Mouse (Mus musculus): Measurements from ENCODE around the gene Awat1. TPM values are rescaled to one million over a fixed set of nuclear protein-coding genes. Genes with fewer than 3 reads are reported as not detected.

The Awat1 gene
- polyA plus RNA-seq (2014; fragmentation: Nextera tagmentation; extraction: Ambion mirVana) = not detected in 2 replicates

GRCm38 (mm10) chrX:100571951-100572350 is at the start of gene Awat1:
Gene Awat1, plus strand, starts transcription at chrX:100572251.
- WGBS = 60% methylated on average over 1 of the region's 1 CpGs
- H3K9ac ChIP-seq (replicated peaks; ENCODE audit: low read depth, low read length) = no peak within 1 kb of the TSS
- no peak for ATAC-seq (ENCODE audit: low read depth)
- H3K4me2 ChIP-seq (ENCODE audit: low read depth, low read length) = no peak within 1 kb of the TSS
- H3K36me3 ChIP-seq (ENCODE audit: control insufficient read depth, insufficient read depth, low read length) = no peaks in the 10 kb centered on the region
- H3K4me3 ChIP-seq (ENCODE audit: low read depth, low read length) = no peak within 1 kb of the TSS
- no peaks in the 10 kb centered on the region for H3K27me3 ChIP-seq (ENCODE audit: control insufficient read depth, insufficient read depth, low read length)
- no peaks in the 10 kb centered on the region for H3K9me3 ChIP-seq (ENCODE audit: control insufficient read depth, low read length)
- no peaks in the 10 kb centered on the region for H3K4me1 ChIP-seq (ENCODE audit: control insufficient read depth, insufficient read depth, low read length)
- H3K27ac ChIP-seq (ENCODE audit: low read depth, low read length) = no peak within 1 kb of the TSS

GRCm38 (mm10) chrX:100524471-100524870 is 47.6 kb upstream of the Awat1 start, which contains the start of gene Dgat2l6:
Gene Dgat2l6, plus strand, starts transcription at chrX:100524838.
- Histone ChIP-seq H3K36me3 (ENCODE audit: control insufficient read depth, insufficient read depth, low read length) (no peaks in the 10 kb centered on the region), H3K4me1 (ENCODE audit: control insufficient read depth, insufficient read depth, low read length) (no peaks in the 10 kb centered on the region), H3K9me3 (ENCODE audit: control insufficient read depth, low read length) (no peaks in the 10 kb centered on the region), H3K27me3 (ENCODE audit: control insufficient read depth, insufficient read depth, low read length) (no peaks in the 10 kb centered on the region), H3K4me3 (ENCODE audit: low read depth, low read length) (no peak within 1 kb of the TSS), H3K9ac (replicated peaks; ENCODE audit: low read depth, low read length) (no peak within 1 kb of the TSS), H3K27ac (ENCODE audit: low read depth, low read length) (no peak within 1 kb of the TSS), H3K4me2 (ENCODE audit: low read depth, low read length) (no peak within 1 kb of the TSS)
- ATAC-seq (ENCODE audit: low read depth) = no peak
- WGBS = 92% methylated on average over 4 of the region's 4 CpGs

GRCm38 (mm10) chrX:100556026-100556425 is 16.0 kb upstream of the Awat1 start:
- no peaks in the 10 kb centered on the region for H3K9me3 ChIP-seq (ENCODE audit: control insufficient read depth, low read length)
- ATAC-seq (ENCODE audit: low read depth) = no peak
- no peak overlapping the region for H3K4me2 ChIP-seq (ENCODE audit: low read depth, low read length)
- no peaks in the 10 kb centered on the region for H3K4me1 ChIP-seq (ENCODE audit: control insufficient read depth, insufficient read depth, low read length)
- no peaks in the 10 kb centered on the region for H3K36me3 ChIP-seq (ENCODE audit: control insufficient read depth, insufficient read depth, low read length)
- 84% methylated on average over 3 of the region's 3 CpGs for WGBS
- H3K4me3 ChIP-seq (ENCODE audit: low read depth, low read length) = no peak overlapping the region
- H3K27ac ChIP-seq (ENCODE audit: low read depth, low read length) = no peak overlapping the region
- no peak overlapping the region for H3K9ac ChIP-seq (replicated peaks; ENCODE audit: low read depth, low read length)
- no peaks in the 10 kb centered on the region for H3K27me3 ChIP-seq (ENCODE audit: control insufficient read depth, insufficient read depth, low read length)

GRCm38 (mm10) chrX:100565696-100566095 is 6.4 kb upstream of the Awat1 start:
- H3K4me3 ChIP-seq (ENCODE audit: low read depth, low read length) = no peak overlapping the region
- ATAC-seq (ENCODE audit: low read depth) = no peak
- no peak overlapping the region for H3K4me2 ChIP-seq (ENCODE audit: low read depth, low read length)
- no peaks in the 10 kb centered on the region for H3K27me3 ChIP-seq (ENCODE audit: control insufficient read depth, insufficient read depth, low read length)
- H3K9ac ChIP-seq (replicated peaks; ENCODE audit: low read depth, low read length) = no peak overlapping the region
- no peaks in the 10 kb centered on the region for H3K9me3 ChIP-seq (ENCODE audit: control insufficient read depth, low read length)
- H3K4me1 ChIP-seq (ENCODE audit: control insufficient read depth, insufficient read depth, low read length) = no peaks in the 10 kb centered on the region
- H3K36me3 ChIP-seq (ENCODE audit: control insufficient read depth, insufficient read depth, low read length) = no peaks in the 10 kb centered on the region
- no peak overlapping the region for H3K27ac ChIP-seq (ENCODE audit: low read depth, low read length)
- 86% methylated on average over 3 of the region's 3 CpGs for WGBS

DNA sequence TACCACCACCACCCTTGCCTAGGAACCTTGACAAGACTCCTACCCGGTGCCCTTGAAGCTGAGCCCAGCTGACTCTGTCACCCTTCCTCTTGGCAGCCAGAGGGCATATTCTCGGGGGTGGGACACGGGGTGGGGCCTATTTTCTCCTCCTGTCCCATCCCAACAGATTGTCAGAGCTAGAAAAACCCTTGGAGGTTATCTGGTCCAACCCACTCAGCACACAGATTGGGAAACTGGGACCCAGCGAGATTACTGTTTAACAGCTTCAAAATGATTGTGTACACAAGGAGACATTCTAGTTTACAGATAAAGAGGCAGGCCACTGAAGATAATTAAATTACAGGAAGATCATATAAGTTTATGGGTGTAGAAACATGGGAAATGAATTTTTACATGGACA is 22.7 kb downstream of the Awat1 start, which contains the start of gene P2ry4:
Gene P2ry4 (minus strand): TSS at position 79 of the 400 bp plus-strand sequence.
- ATAC-seq (ENCODE audit: low read depth) = no peak
- Histone ChIP-seq H3K4me3 (ENCODE audit: low read depth, low read length) (no peak within 1 kb of the TSS), H3K9me3 (ENCODE audit: control insufficient read depth, low read length) (no peaks in the 10 kb centered on the region), H3K4me2 (ENCODE audit: low read depth, low read length) (no peak within 1 kb of the TSS), H3K27me3 (ENCODE audit: control insufficient read depth, insufficient read depth, low read length) (no peaks in the 10 kb centered on the region), H3K9ac (replicated peaks; ENCODE audit: low read depth, low read length) (no peak within 1 kb of the TSS), H3K36me3 (ENCODE audit: control insufficient read depth, insufficient read depth, low read length) (no peaks in the 10 kb centered on the region), H3K27ac (ENCODE audit: low read depth, low read length) (no peak within 1 kb of the TSS), H3K4me1 (ENCODE audit: control insufficient read depth, insufficient read depth, low read length) (no peaks in the 10 kb centered on the region)
- 78% methylated on average over 4 of the region's 4 CpGs for WGBS

- WGBS = 32% methylated on average over 5 of the region's 5 CpGs
- H3K4me3 ChIP-seq (ENCODE audit: low read depth, low read length) = no peak overlapping the region
- no peak for ATAC-seq (ENCODE audit: low read depth)
Observed at GRCm38 (mm10) chrX:100597439-100597838, 25.4 kb downstream of the Awat1 start.

DNA sequence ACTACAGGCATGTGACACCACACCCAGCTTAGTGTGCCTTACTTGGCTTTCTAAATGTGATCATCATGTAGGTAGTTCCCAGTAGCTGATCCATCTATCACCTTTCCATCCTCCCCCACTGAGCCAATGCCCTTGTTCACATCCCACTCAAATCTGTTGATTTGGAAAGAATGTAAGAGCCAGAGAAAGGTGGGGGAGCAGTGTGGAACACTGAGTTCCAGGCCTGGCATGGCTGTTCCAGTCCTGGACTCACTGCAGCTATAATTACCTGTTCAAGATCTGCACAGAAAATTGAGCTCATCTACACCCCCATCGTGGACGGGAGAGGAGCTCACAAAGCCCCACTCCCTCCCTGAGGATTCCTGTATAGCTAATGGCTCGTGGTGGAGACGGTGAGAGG is 27.7 kb downstream of the Awat1 start:
- Histone ChIP-seq H3K27me3 (ENCODE audit: control insufficient read depth, insufficient read depth, low read length) (no peaks in the 10 kb centered on the region), H3K9ac (replicated peaks; ENCODE audit: low read depth, low read length) (no peak overlapping the region), H3K27ac (ENCODE audit: low read depth, low read length) (no peak overlapping the region), H3K4me2 (ENCODE audit: low read depth, low read length) (no peak overlapping the region), H3K9me3 (ENCODE audit: control insufficient read depth, low read length) (no peaks in the 10 kb centered on the region), H3K4me3 (ENCODE audit: low read depth, low read length) (no peak overlapping the region), H3K4me1 (ENCODE audit: control insufficient read depth, insufficient read depth, low read length) (no peaks in the 10 kb centered on the region), H3K36me3 (ENCODE audit: control insufficient read depth, insufficient read depth, low read length) (no peaks in the 10 kb centered on the region)
- no peak for ATAC-seq (ENCODE audit: low read depth)
- 64% methylated on average over 4 of the region's 4 CpGs for WGBS

More at GRCm38 (mm10) chrX:100597439-100597838, 25.4 kb downstream of the Awat1 start:
- Histone ChIP-seq H3K4me1 (ENCODE audit: control insufficient read depth, insufficient read depth, low read length) (no peaks in the 10 kb centered on the region), H3K27me3 (ENCODE audit: control insufficient read depth, insufficient read depth, low read length) (no peaks in the 10 kb centered on the region), H3K9ac (replicated peaks; ENCODE audit: low read depth, low read length) (no peak overlapping the region), H3K4me2 (ENCODE audit: low read depth, low read length) (no peak overlapping the region), H3K9me3 (ENCODE audit: control insufficient read depth, low read length) (no peaks in the 10 kb centered on the region), H3K27ac (ENCODE audit: low read depth, low read length) (no peak overlapping the region), H3K36me3 (ENCODE audit: control insufficient read depth, insufficient read depth, low read length) (no peaks in the 10 kb centered on the region)

DNA sequence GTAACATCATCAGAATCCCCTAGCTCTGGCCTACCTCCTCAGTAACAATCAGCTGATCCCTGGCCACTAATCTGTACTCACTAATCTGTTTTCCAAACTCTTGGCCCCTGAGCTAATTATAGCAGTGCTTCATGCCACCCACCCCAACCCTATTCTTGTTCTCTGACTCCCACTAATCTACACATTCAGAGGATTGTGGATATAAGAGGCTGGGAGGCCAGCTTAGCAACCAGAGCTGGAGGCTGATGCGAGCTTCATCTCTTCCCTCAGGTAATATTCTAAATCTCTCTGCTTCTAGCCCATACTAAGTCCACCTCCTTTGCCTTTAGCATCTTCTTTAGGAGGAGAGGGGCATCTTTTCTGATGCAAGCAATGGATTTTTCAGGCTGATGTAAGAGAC is 33.3 kb downstream of the Awat1 start, which contains the start of gene Arr3:
Gene Arr3 (plus strand): TSS at position 184 of the 400 bp plus-strand sequence.
- H3K36me3 ChIP-seq (ENCODE audit: control insufficient read depth, insufficient read depth, low read length) = no peaks in the 10 kb centered on the region
- no peak within 1 kb of the TSS for H3K4me3 ChIP-seq (ENCODE audit: low read depth, low read length)
- no peak within 1 kb of the TSS for H3K4me2 ChIP-seq (ENCODE audit: low read depth, low read length)
- WGBS = 77% methylated on average over 1 of the region's 1 CpGs
- no peaks in the 10 kb centered on the region for H3K9me3 ChIP-seq (ENCODE audit: control insufficient read depth, low read length)
- no peak for ATAC-seq (ENCODE audit: low read depth)
- no peak within 1 kb of the TSS for H3K27ac ChIP-seq (ENCODE audit: low read depth, low read length)
- H3K9ac ChIP-seq (replicated peaks; ENCODE audit: low read depth, low read length) = no peak within 1 kb of the TSS
- H3K27me3 ChIP-seq (ENCODE audit: control insufficient read depth, insufficient read depth, low read length) = no peaks in the 10 kb centered on the region
- H3K4me1 ChIP-seq (ENCODE audit: control insufficient read depth, insufficient read depth, low read length) = no peaks in the 10 kb centered on the region

- no peak overlapping the region for H3K4me2 ChIP-seq (ENCODE audit: low read depth, low read length)
- H3K27ac ChIP-seq (ENCODE audit: low read depth, low read length) = no peak overlapping the region
- H3K9ac ChIP-seq (replicated peaks; ENCODE audit: low read depth, low read length) = no peak overlapping the region
- no peaks in the 10 kb centered on the region for H3K27me3 ChIP-seq (ENCODE audit: control insufficient read depth, insufficient read depth, low read length)
- no peaks in the 10 kb centered on the region for H3K4me1 ChIP-seq (ENCODE audit: control insufficient read depth, insufficient read depth, low read length)
- WGBS = 55% methylated on average over 3 of the region's 3 CpGs
- no peak for ATAC-seq (ENCODE audit: low read depth)
- H3K9me3 ChIP-seq (ENCODE audit: control insufficient read depth, low read length) = no peaks in the 10 kb centered on the region
- H3K36me3 ChIP-seq (ENCODE audit: control insufficient read depth, insufficient read depth, low read length) = no peaks in the 10 kb centered on the region
- no peak overlapping the region for H3K4me3 ChIP-seq (ENCODE audit: low read depth, low read length)
Observed at GRCm38 (mm10) chrX:100618488-100618887, 46.4 kb downstream of the Awat1 start.

Measured in neural tube, embryonic 14.5 days (tissue).